Mouse (Mus musculus): ENCODE measurements around the gene Zfp131. TPM values are rescaled to one million over a fixed set of nuclear protein-coding genes. Genes with fewer than 3 reads are reported as not detected.
A peak's percentile ranks its signal among the peaks of the same experiment; 100 is the strongest.
"Not testable (repeated sequence)": the region's sequence is repeated elsewhere in the genome, so short reads cannot be mapped to it uniquely, and the experiment has no call there.

The Zfp131 gene
- polyA plus RNA-seq (2015; fragmentation: Nextera tagmentation; extraction: Ambion mirVana) = 25.3 and 30.0 TPM in 2 replicates

- Histone ChIP-seq H3K36me3 (peaks cover 5% of the 10 kb centered on the region; the same call in 1 of the 2 replicates), H3K9me3 (no peaks in the 10 kb centered on the region), H3K9ac (peak within 1 kb of the TSS; percentile 91), H3K27ac (peak within 1 kb of the TSS; percentile 96), H3K4me1 (replicated peaks) (0 out of 2 replicates have a peak, but pooled peaks cover 5% of the 10 kb centered on the region), H3K4me2 (replicated peaks) (peak within 1 kb of the TSS; percentile 91), H3K4me3 (replicated peaks) (peak within 1 kb of the TSS; percentile 85), H3K27me3 (replicated peaks) (no peaks in the 10 kb centered on the region)
- peak; percentile 98 for ATAC-seq
- WGBS = under 1% methylated on average over 72 of the region's 86 CpGs
Measured at GRCm38 (mm10) chr13:119790761-119791579, at the start of gene Zfp131. Zfp131 (minus strand) TSS chr13:119790889.

- not testable (repeated sequence) for H3K9me3 ChIP-seq; ATAC-seq; H3K4me1 ChIP-seq (replicated peaks); H3K4me2 ChIP-seq (replicated peaks); H3K27ac ChIP-seq; H3K9ac ChIP-seq; H3K27me3 ChIP-seq (replicated peaks); H3K36me3 ChIP-seq; H3K4me3 ChIP-seq (replicated peaks)
- 18% methylated on average over 6 of the region's 6 CpGs for WGBS
Measured at GRCm38 (mm10) chr13:119839982-119840381, 49.3 kb upstream of the Zfp131 start.

GRCm38 (mm10) chr13:119837719-119838337, 47.1 kb upstream of the Zfp131 start:
- ATAC-seq; H3K4me2 ChIP-seq (replicated peaks); H3K9ac ChIP-seq; H3K4me1 ChIP-seq (replicated peaks); H3K4me3 ChIP-seq (replicated peaks); H3K27ac ChIP-seq; H3K9me3 ChIP-seq; H3K36me3 ChIP-seq; H3K27me3 ChIP-seq (replicated peaks): not testable (repeated sequence)
- 7% methylated on average over 14 of the region's 23 CpGs for WGBS

- peak overlapping the region; percentile 49 for H3K4me2 ChIP-seq (replicated peaks)
- not testable (repeated sequence) for H3K9me3 ChIP-seq; H3K27me3 ChIP-seq (replicated peaks); H3K4me1 ChIP-seq (replicated peaks); H3K27ac ChIP-seq; H3K36me3 ChIP-seq; H3K9ac ChIP-seq
- 0 out of 2 replicates have a peak overlapping the region, but pooled peaks have one; percentile 17 for H3K4me3 ChIP-seq (replicated peaks)
- peak; percentile 87 for ATAC-seq
- 12% methylated on average over 23 of the region's 23 CpGs for WGBS
Measured at GRCm38 (mm10) chr13:119836324-119836811, 45.7 kb upstream of the Zfp131 start.

GRCm38 (mm10) chr13:119835320-119836056, 44.8 kb upstream of the Zfp131 start, which contains the start of gene D13Ertd608e:
D13Ertd608e (plus strand) TSS chr13:119836006.
- not testable (repeated sequence) for H3K27me3 ChIP-seq (replicated peaks); H3K4me1 ChIP-seq (replicated peaks); H3K9ac ChIP-seq; H3K27ac ChIP-seq; H3K36me3 ChIP-seq; H3K9me3 ChIP-seq
- WGBS = 15% methylated on average over 18 of the region's 25 CpGs
- ATAC-seq = peak; percentile 64
- Histone ChIP-seq H3K4me3 (replicated peaks) (0 out of 2 replicates have a peak within 1 kb of the TSS, but pooled peaks have one; percentile 17), H3K4me2 (replicated peaks) (peak within 1 kb of the TSS; percentile 49)

GRCm38 (mm10) chr13:119830116-119830515, 39.4 kb upstream of the Zfp131 start, which contains the start of gene AF067063:
AF067063 (minus strand) TSS chr13:119830216.
- not testable (repeated sequence) for H3K4me3 ChIP-seq (replicated peaks); ATAC-seq; H3K4me2 ChIP-seq (replicated peaks); H3K27me3 ChIP-seq (replicated peaks); H3K9ac ChIP-seq; H3K36me3 ChIP-seq; H3K9me3 ChIP-seq; H3K27ac ChIP-seq; H3K4me1 ChIP-seq (replicated peaks)

GRCm38 (mm10) chr13:119817579-119818206, 27.0 kb upstream of the Zfp131 start:
- Histone ChIP-seq H3K4me1 (replicated peaks) (no peaks in the 10 kb centered on the region), H3K4me2 (replicated peaks) (no peak overlapping the region), H3K9me3 (no peaks in the 10 kb centered on the region), H3K27ac (no peak overlapping the region), H3K27me3 (replicated peaks) (no peaks in the 10 kb centered on the region), H3K4me3 (replicated peaks) (no peak overlapping the region), H3K9ac (no peak overlapping the region), H3K36me3 (no peaks in the 10 kb centered on the region)
- ATAC-seq = no peak
- WGBS = 38% methylated on average over 2 of the region's 2 CpGs

- no peak for ATAC-seq
- no peaks in the 10 kb centered on the region for H3K36me3 ChIP-seq
- H3K9me3 ChIP-seq = no peaks in the 10 kb centered on the region
- H3K27me3 ChIP-seq (replicated peaks) = no peaks in the 10 kb centered on the region
- no peaks in the 10 kb centered on the region for H3K4me1 ChIP-seq (replicated peaks)
- no peak overlapping the region for H3K27ac ChIP-seq
- no peak overlapping the region for H3K4me2 ChIP-seq (replicated peaks)
- 45% methylated on average over 8 of the region's 8 CpGs for WGBS
- no peak overlapping the region for H3K4me3 ChIP-seq (replicated peaks)
- no peak overlapping the region for H3K9ac ChIP-seq
Measured at GRCm38 (mm10) chr13:119816798-119817197, 26.1 kb upstream of the Zfp131 start.

- no peak overlapping the region for H3K4me3 ChIP-seq (replicated peaks)
- H3K27me3 ChIP-seq (replicated peaks) = no peaks in the 10 kb centered on the region
- no peak for ATAC-seq
- H3K27ac ChIP-seq = no peak overlapping the region
- no peak overlapping the region for H3K4me2 ChIP-seq (replicated peaks)
- no peaks in the 10 kb centered on the region for H3K36me3 ChIP-seq
- H3K4me1 ChIP-seq (replicated peaks) = no peaks in the 10 kb centered on the region
- H3K9me3 ChIP-seq = no peaks in the 10 kb centered on the region
- 82% methylated on average over 9 of the region's 9 CpGs for whole genome bisulfite sequencing
- no peak overlapping the region for H3K9ac ChIP-seq
Measured at GRCm38 (mm10) chr13:119810031-119810430, 19.3 kb upstream of the Zfp131 start.

GRCm38 (mm10) chr13:119808937-119809336, 18.2 kb upstream of the Zfp131 start:
- Histone ChIP-seq H3K27ac (no peak overlapping the region), H3K27me3 (replicated peaks) (no peaks in the 10 kb centered on the region), H3K4me1 (replicated peaks) (no peaks in the 10 kb centered on the region), H3K36me3 (no peaks in the 10 kb centered on the region), H3K9me3 (no peaks in the 10 kb centered on the region), H3K9ac (no peak overlapping the region), H3K4me2 (replicated peaks) (no peak overlapping the region), H3K4me3 (replicated peaks) (no peak overlapping the region)
- WGBS = 73% methylated on average over 2 of the region's 2 CpGs
- ATAC-seq = no peak

GRCm38 (mm10) chr13:119797656-119798055, 7.0 kb upstream of the Zfp131 start:
- Histone ChIP-seq H3K27me3 (replicated peaks) (no peaks in the 10 kb centered on the region), H3K4me1 (replicated peaks) (no peaks in the 10 kb centered on the region), H3K36me3 (no peaks in the 10 kb centered on the region), H3K9me3 (no peaks in the 10 kb centered on the region), H3K4me2 (replicated peaks) (no peak overlapping the region), H3K4me3 (replicated peaks) (no peak overlapping the region), H3K27ac (no peak overlapping the region), H3K9ac (no peak overlapping the region)
- ATAC-seq = no peak
- 46% methylated on average over 4 of the region's 4 CpGs for WGBS

Measured in intestine, embryonic 15.5 days (tissue).